Mouse (Mus musculus): ENCODE results near the gene Ick.
A peak's percentile ranks its signal among the peaks of the same experiment; 100 is the strongest.

DNA sequence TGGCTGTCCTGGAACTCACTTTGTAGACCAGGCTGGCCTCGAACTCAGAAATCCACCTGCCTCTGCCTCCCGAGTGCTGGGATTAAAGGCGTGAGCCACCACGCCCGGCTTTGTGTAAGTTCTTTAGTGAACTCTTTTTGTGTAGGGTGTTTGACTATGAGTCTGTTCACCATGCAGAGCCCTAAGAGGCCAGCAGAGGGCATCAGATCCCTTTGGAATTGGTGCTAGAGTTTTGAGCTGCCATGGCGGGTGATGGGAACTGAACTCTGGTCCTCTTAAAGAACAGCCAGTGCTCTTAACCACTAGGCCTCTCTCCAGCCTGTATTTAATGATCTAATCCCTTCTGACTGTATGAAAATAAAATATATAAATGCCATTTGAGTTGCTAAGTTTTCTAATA is 12.6 kb upstream of the Ick start:
- peak; percentile 36; the same call in 1 of the 2 replicates for TF ChIP-seq ZC3H11A (IDR thresholded peaks at IDR 0.05; ENCODE audit: borderline replicate concordance, low read depth, low read length)
- no peak for TF ChIP-seq ZNF384 (IDR thresholded peaks at IDR 0.05; ENCODE audit: low read depth, low read length)
- TF ChIP-seq MAFK (IDR thresholded peaks at IDR 0.05; ENCODE audit: insufficient read depth, low read depth, low read length) = no peak
- no peak for TF ChIP-seq HCFC1 (IDR thresholded peaks at IDR 0.05; ENCODE audit: borderline replicate concordance, insufficient read depth, low read length)
- no peak for TF ChIP-seq CHD2 (IDR thresholded peaks at IDR 0.05; ENCODE audit: low read depth, low read length)
